Mouse (Mus musculus): ENCODE measurements at regions not wholly inside any gene's neighbourhood (a gene's known extent, or its start where the extent isn't known, plus 50 kb on each side); places are given as distances from the start of the nearest gene placed in this dataset.

DNA sequence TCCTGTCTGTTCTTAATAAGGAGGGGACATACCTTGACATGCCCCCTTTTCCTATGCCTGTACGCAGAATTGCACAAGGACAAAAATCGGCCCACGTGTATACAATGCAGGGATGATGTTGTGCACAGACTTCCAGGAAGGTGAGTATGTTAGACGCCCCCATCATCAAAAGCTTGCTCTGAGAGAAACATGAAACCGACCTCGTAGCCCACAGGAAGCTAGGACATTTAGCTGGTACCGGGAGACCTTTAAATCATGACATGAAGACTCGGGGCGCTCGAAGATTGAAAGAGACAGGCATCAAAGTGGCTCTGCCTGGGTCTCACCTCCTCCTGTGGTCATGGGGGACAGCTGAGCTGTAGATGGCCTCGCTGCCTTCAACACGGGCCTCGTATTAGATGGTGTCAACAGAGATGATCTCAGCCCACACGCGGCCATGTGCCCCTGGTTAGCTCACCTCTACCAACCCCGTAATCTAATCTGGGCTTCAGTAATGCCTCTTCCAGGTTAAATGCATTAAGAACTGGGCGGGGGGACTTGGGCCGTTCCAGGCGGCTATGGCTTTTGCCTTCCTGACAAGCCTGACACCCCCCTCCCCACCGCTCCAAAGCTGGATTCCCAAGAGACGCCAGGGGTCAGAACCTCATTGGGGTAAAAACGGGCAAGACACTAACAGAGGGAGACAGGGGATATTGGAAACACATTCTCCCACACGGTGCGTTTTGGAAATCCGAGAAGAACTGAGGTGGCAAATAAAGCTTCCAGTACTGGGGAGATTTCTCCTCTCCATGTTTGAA is 520.9 kb upstream of the Tbx3 start:
- Histone ChIP-seq H3K4me1 (peaks cover 3% of the 10 kb centered on the region; the same call in 1 of the 2 replicates), H3K27ac (replicated peaks) (no peak overlapping the region), H3K4me2 (replicated peaks) (no peak overlapping the region), H3K9ac (no peak overlapping the region), H3K27me3 (peaks cover 9% of the 10 kb centered on the region; the same call in 1 of the 2 replicates), H3K9me3 (replicated peaks) (no peaks in the 10 kb centered on the region), H3K36me3 (no peaks in the 10 kb centered on the region), H3K4me3 (replicated peaks) (no peak overlapping the region)
- 41% methylated on average over 25 of the region's 25 CpGs for WGBS
- ATAC-seq (ENCODE audit: insufficient number of reproducible peaks, low FRiP score, low TSS enrichment, low read depth) = no peak

DNA sequence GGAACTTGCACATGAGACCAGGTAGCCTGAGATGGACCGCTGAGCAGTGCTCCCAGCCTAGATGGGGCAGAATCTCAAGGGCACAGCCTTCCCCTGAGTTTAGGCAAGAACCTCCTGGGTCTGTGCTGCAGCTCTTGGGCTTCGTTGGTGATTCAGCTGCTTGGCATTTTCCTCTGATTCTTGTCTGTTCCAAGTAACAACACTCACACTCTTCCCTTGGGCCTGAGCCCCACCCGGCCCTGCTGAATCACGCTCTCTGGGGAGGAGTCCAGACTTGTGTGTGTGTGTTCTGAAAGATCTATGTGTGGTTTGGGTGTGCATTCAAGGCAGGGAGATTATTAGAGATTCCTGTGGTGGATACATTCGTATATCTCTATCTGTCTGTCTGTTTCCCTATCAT is 517.4 kb upstream of the Tbx3 start:
- ATAC-seq (ENCODE audit: insufficient number of reproducible peaks, low FRiP score, low TSS enrichment, low read depth) = no peak
- Histone ChIP-seq H3K4me3 (replicated peaks) (no peak overlapping the region), H3K4me1 (peaks cover 3% of the 10 kb centered on the region; the same call in 1 of the 2 replicates), H3K9ac (no peak overlapping the region), H3K4me2 (replicated peaks) (no peak overlapping the region), H3K36me3 (no peaks in the 10 kb centered on the region), H3K27me3 (peaks cover 9% of the 10 kb centered on the region; the same call in 1 of the 2 replicates), H3K9me3 (replicated peaks) (peaks cover 6% of the 10 kb centered on the region), H3K27ac (replicated peaks) (no peak overlapping the region)
- 70% methylated on average over 5 of the region's 5 CpGs for whole genome bisulfite sequencing

DNA sequence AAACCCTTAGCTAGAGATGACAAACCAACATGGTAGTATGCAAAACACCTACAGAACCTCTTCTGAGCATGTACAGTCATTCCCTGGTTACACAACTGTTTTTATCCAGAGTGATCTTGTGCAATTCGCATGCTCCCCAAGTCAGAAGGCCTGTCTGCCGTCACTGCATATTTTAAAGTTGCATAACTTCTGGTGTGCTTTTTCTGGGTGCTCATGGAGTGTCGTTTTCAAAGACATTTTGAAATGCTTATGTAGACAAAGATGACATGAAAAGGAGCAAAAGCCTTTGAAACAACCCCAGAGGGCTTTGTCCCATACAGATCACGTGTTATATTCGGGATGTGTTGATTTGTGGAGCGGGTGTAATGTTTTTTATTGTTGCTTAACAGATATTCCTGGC is 513.8 kb upstream of the Tbx3 start:
- Histone ChIP-seq H3K9ac (no peak overlapping the region), H3K4me2 (replicated peaks) (no peak overlapping the region)
- 65% methylated on average over 6 of the region's 6 CpGs for WGBS

DNA sequence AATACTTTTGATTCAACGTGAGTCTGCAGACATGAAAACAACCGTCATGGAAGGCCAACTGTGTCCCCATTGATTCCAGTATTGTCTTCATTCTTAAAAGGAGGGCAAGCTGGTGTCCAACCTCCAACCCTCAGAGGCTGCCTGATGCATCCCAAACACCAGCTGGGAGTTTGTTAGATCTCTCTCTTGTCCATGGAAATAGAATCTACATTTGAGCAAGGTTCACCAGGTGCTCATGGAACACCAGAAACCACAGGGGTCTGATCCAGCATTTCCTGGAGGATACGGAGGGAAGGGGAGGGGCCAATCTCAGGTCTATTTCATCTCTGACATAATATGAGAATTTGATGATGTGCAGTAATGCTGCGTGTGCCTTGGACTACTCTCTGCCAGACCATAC is 512.3 kb upstream of the Tbx3 start:
- H3K36me3 ChIP-seq = no peaks in the 10 kb centered on the region
- 70% methylated on average over 4 of the region's 4 CpGs for WGBS
- no peak for ATAC-seq (ENCODE audit: insufficient number of reproducible peaks, low FRiP score, low TSS enrichment, low read depth)
- no peaks in the 10 kb centered on the region for H3K4me1 ChIP-seq
- H3K4me3 ChIP-seq (replicated peaks) = no peak overlapping the region
- no peaks in the 10 kb centered on the region for H3K27me3 ChIP-seq
- no peak overlapping the region for H3K27ac ChIP-seq (replicated peaks)
- H3K9me3 ChIP-seq (replicated peaks) = peaks cover 6% of the 10 kb centered on the region
- no peak overlapping the region for H3K9ac ChIP-seq
- H3K4me2 ChIP-seq (replicated peaks) = no peak overlapping the region

More for the DNA sequence above, 513.8 kb upstream of the Tbx3 start:
- Histone ChIP-seq H3K36me3 (no peaks in the 10 kb centered on the region), H3K4me3 (replicated peaks) (no peak overlapping the region), H3K4me1 (no peaks in the 10 kb centered on the region), H3K9me3 (replicated peaks) (peaks cover 6% of the 10 kb centered on the region), H3K27me3 (no peaks in the 10 kb centered on the region), H3K27ac (replicated peaks) (no peak overlapping the region)
- ATAC-seq (ENCODE audit: insufficient number of reproducible peaks, low FRiP score, low TSS enrichment, low read depth) = no peak

DNA sequence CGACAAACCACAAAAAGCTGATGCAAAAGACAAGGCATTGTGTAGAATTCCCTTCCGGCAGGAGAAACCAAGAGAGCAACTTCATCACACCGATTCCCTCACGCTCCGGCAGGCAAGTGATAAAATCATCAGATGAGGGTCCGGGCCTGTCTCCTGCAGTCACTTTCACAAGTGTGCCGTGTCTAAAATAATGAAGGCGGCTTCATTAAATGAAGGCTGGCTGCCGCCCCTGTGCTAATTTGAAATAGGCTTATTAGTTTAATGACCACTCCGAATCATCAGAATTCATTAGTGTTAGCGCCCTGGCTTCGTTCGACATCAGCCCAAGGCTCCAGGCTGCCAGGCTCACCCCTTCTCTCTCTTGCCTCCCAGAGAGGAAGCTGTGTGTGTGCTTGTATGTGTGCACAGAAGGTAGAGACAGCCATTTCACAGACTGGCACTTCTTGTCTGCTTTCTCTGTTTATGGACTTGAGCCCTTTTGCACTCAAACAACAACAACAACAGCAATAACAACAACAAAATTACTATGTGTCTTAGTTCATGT is 508.3 kb upstream of the Tbx3 start:
- Histone ChIP-seq H3K4me1 (no peaks in the 10 kb centered on the region), H3K9me3 (replicated peaks) (no peaks in the 10 kb centered on the region), H3K4me2 (replicated peaks) (no peak overlapping the region), H3K27me3 (no peaks in the 10 kb centered on the region), H3K4me3 (replicated peaks) (no peak overlapping the region), H3K36me3 (no peaks in the 10 kb centered on the region), H3K27ac (replicated peaks) (no peak overlapping the region), H3K9ac (no peak overlapping the region)
- 90% methylated on average over 13 of the region's 13 CpGs for WGBS
- no peak for ATAC-seq (ENCODE audit: insufficient number of reproducible peaks, low FRiP score, low TSS enrichment, low read depth)

DNA sequence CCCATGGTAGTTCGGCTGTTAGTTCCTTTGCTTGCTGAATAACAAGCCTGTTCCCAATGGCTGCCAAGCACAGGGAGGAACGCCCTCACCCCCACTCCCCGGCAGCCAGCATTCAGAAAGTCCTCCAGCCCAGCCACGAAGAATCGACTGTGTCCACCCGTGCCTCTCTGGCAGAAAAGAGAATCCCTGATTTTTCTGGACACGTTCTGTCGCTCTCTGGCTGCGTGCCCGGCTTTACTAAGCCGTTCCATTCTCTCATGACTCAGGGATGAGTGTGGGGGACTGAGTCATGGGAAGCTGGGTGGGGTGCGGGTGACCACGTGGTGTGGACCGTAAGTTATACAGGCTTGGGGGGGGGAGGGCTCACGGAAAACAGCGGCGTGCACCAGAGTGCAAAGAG is 502.8 kb upstream of the Tbx3 start:
- peak; percentile 78 for ATAC-seq (ENCODE audit: insufficient number of reproducible peaks, low FRiP score, low TSS enrichment, low read depth)
- no peaks in the 10 kb centered on the region for H3K36me3 ChIP-seq
- H3K4me1 ChIP-seq = peaks cover 7% of the 10 kb centered on the region; the same call in 1 of the 2 replicates
- 0 out of 2 replicates have a peak overlapping the region, but pooled peaks have one; percentile 4 for H3K4me3 ChIP-seq (replicated peaks)
- H3K9ac ChIP-seq = no peak overlapping the region
- 0 out of 2 replicates have a peak overlapping the region, but pooled peaks have one; percentile 19 for H3K4me2 ChIP-seq (replicated peaks)
- no peaks in the 10 kb centered on the region for H3K27me3 ChIP-seq
- H3K27ac ChIP-seq (replicated peaks) = peak overlapping the region; percentile 28; the same call in 1 of the 2 replicates
- no peaks in the 10 kb centered on the region for H3K9me3 ChIP-seq (replicated peaks)
- 50% methylated on average over 17 of the region's 17 CpGs for WGBS

DNA sequence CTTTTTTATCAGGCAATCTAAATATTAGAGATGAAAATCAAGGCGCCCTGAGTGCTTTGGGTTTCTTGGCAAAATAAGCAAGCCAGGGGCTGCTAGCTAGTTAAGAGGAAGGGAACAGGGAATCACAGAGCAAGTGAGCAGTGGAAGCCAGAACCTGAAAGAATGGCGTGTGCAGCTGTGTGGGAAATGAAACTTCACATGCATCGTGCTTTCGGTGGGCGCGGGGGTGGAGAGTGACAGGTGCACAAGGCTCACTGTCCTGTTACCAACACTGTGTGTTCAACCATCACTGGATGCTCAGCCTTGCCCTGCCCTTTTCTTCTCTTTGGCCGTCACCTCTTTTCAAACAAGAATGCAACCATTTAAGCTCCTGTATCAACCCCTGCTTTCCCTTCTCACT is 501.2 kb upstream of the Tbx3 start:
- H3K4me3 ChIP-seq (replicated peaks) = no peak overlapping the region
- peaks cover 7% of the 10 kb centered on the region; the same call in 1 of the 2 replicates for H3K4me1 ChIP-seq
- H3K9me3 ChIP-seq (replicated peaks) = no peaks in the 10 kb centered on the region
- H3K27ac ChIP-seq (replicated peaks) = no peak overlapping the region
- H3K4me2 ChIP-seq (replicated peaks) = no peak overlapping the region
- 88% methylated on average over 7 of the region's 7 CpGs for WGBS
- no peak for ATAC-seq (ENCODE audit: insufficient number of reproducible peaks, low FRiP score, low TSS enrichment, low read depth)
- no peaks in the 10 kb centered on the region for H3K36me3 ChIP-seq
- H3K9ac ChIP-seq = no peak overlapping the region
- no peaks in the 10 kb centered on the region for H3K27me3 ChIP-seq

DNA sequence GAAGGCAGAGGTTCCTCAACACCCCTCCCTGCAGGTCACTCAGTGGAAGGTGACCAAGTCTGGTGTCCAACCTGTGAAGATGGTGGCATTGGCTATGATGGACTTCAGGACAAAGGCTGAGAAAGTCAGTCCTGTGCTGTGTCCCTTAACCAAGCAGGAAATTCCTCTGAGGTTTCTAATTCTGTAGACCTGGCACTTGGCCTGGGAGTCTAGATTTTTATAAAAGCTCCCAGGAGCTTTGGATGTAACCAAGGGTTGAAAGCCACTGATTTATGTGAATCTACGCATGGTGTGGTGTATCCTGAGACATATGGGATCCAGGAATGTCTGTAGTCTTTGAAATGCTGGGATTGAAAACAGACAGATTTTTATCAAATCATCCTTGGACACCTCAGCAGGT is 498.8 kb upstream of the Tbx3 start:
- Histone ChIP-seq H3K36me3 (no peaks in the 10 kb centered on the region), H3K27me3 (no peaks in the 10 kb centered on the region), H3K9me3 (replicated peaks) (no peaks in the 10 kb centered on the region), H3K9ac (no peak overlapping the region), H3K4me3 (replicated peaks) (no peak overlapping the region), H3K4me1 (peaks cover 7% of the 10 kb centered on the region; the same call in 1 of the 2 replicates), H3K4me2 (replicated peaks) (no peak overlapping the region), H3K27ac (replicated peaks) (no peak overlapping the region)
- no peak for ATAC-seq (ENCODE audit: insufficient number of reproducible peaks, low FRiP score, low TSS enrichment, low read depth)
- WGBS = 48% methylated on average over 1 of the region's 1 CpGs

DNA sequence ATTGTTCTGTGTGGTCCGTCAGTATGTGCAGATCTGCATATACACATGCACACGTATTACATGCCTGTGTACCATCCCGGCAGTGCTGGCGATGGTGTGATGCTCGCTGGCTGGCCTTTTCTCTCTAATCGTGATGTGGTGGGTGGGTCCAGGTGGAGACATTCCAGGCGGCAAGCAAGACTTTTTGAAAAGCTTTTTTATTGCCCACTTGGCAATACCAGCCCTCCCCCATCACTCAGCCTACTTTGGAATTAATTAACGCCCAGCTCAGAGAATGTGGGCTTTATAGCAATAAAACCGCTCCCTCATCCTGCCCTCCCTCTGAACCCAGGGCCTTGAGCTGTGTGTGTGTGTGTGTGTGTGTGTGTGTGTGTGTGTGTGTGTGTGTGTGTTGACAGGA is 491.7 kb upstream of the Tbx3 start:
- Histone ChIP-seq H3K4me2 (replicated peaks) (no peak overlapping the region), H3K4me3 (replicated peaks) (no peak overlapping the region), H3K9ac (no peak overlapping the region), H3K4me1 (no peaks in the 10 kb centered on the region; the same call in 1 of the 2 replicates), H3K27me3 (no peaks in the 10 kb centered on the region), H3K36me3 (no peaks in the 10 kb centered on the region), H3K9me3 (replicated peaks) (no peaks in the 10 kb centered on the region), H3K27ac (replicated peaks) (no peak overlapping the region)
- 64% methylated on average over 9 of the region's 9 CpGs for WGBS
- ATAC-seq (ENCODE audit: insufficient number of reproducible peaks, low FRiP score, low TSS enrichment, low read depth) = no peak

DNA sequence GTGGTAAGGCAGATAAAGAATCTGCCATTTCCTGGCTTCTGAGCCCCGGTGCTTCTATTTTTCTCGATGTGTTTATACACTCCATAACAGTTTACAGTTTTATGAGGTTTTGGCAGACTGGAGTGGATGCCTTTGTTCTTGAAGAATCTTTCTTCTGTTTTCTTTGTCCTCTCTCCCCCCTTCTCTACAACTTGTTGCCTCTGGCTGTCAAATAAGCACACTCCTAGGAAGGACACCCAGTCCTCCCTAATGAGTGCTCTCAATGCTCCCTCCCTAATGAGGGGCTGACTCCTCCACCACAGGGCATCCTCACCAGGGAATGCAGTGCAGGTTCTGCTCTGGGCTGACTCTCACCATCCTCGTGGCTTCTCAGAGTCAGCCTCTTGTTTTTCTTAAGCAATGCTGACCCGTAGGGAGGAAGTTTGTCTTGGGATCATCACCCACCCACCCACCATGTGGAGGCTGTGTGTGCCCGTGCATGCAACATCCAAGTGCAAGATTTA is 486.9 kb upstream of the Tbx3 start:
- H3K4me1 ChIP-seq = no peaks in the 10 kb centered on the region; the same call in 1 of the 2 replicates
- H3K4me2 ChIP-seq (replicated peaks) = no peak overlapping the region
- no peak overlapping the region for H3K4me3 ChIP-seq (replicated peaks)
- no peak for ATAC-seq (ENCODE audit: insufficient number of reproducible peaks, low FRiP score, low TSS enrichment, low read depth)
- H3K27me3 ChIP-seq = no peaks in the 10 kb centered on the region
- H3K36me3 ChIP-seq = no peaks in the 10 kb centered on the region
- H3K27ac ChIP-seq (replicated peaks) = no peak overlapping the region
- 47% methylated on average over 5 of the region's 5 CpGs for WGBS
- H3K9me3 ChIP-seq (replicated peaks) = no peaks in the 10 kb centered on the region
- no peak overlapping the region for H3K9ac ChIP-seq

DNA sequence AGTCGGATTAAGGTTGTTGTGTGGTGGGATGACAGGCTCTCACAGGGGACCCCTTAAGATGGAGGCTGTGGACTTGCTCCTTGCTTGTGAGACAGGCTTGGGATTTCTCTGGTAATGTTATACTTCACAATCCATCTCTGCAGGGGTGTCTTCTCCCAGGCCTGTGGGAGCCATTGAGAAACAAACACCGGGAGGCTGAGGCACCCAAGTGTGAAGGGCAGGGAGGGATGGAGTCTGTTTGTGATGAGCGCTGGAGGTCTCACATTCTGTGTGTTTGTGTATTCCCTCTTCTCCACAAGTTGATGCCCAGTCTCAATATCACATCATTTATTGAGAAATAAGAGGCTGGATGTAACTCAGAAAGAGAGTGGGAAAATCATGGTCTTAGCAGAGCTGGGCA is 483.9 kb upstream of the Tbx3 start:
- Histone ChIP-seq H3K4me1 (no peaks in the 10 kb centered on the region), H3K9me3 (replicated peaks) (no peaks in the 10 kb centered on the region), H3K36me3 (no peaks in the 10 kb centered on the region), H3K4me3 (replicated peaks) (no peak overlapping the region), H3K4me2 (replicated peaks) (no peak overlapping the region), H3K9ac (no peak overlapping the region), H3K27me3 (no peaks in the 10 kb centered on the region), H3K27ac (replicated peaks) (no peak overlapping the region)
- WGBS = 65% methylated on average over 3 of the region's 3 CpGs
- ATAC-seq (ENCODE audit: insufficient number of reproducible peaks, low FRiP score, low TSS enrichment, low read depth) = no peak

All from embryonic facial prominence, embryonic 15.5 days (tissue).